Mouse (Mus musculus): ENCODE results near the gene Il5ra. TPM values are rescaled to one million over a fixed set of nuclear protein-coding genes. Genes with fewer than 3 reads are reported as not detected.

Gene Il5ra
- total and polyA plus RNA-seq, 2 experiments from 2014 or later, result 0.04 TPM; not detected in 1

DNA sequence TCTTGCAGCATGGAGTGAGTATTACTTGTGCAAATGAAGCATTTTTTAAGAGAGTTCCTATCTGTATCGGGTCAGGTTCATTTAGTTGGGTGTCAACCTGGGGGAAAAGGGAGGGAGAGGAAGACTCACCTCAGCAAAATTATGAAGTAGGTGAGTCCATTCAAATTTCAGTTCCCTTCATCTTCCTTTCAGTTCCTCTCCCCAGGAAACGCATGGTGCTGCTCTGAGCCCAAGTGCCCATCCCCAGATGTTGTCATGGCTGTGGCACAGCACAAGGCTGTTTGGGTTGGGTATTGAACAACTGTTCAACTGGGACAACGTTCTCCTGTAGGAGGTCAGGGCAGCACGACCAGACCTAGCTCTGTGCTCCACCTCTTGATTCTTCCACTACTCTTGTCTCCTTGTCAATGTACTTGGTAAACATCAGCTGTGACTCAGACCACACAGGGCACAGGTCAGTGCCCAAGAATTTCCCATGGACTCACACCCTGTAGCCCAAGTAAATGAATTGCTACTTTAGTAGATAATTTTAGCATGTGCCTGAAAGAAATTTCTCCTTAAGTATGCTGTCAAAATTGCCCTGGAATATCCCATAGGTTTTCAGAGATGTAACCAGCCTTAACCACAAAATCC, 19.0 kb downstream of the Il5ra start:
- Histone ChIP-seq H3K4me2 (ENCODE audit: low read depth, low read length, poor library complexity, severe bottlenecking) (no peak overlapping the region), H3K27me3 (ENCODE audit: insufficient read depth, low read length) (no peaks in the 10 kb centered on the region), H3K9ac (replicated peaks; ENCODE audit: low read length, poor library complexity, severe bottlenecking) (no peak overlapping the region), H3K27ac (ENCODE audit: low read depth, low read length) (no peak overlapping the region), H3K4me1 (ENCODE audit: insufficient read depth, low read length) (no peaks in the 10 kb centered on the region), H3K9me3 (ENCODE audit: low read length) (no peaks in the 10 kb centered on the region), H3K4me3 (ENCODE audit: low read depth, low read length) (no peak overlapping the region), H3K36me3 (ENCODE audit: insufficient read depth, low read length) (no peaks in the 10 kb centered on the region)
- no peak for DNase-seq (ENCODE audit: low spot score)
- no peak for ATAC-seq (ENCODE audit: low FRiP score)
- 84% methylated on average over 4 of the region's 4 CpGs for WGBS
- TF ChIP-seq CTCF (IDR thresholded peaks at IDR 0.05), result no peak

GRCm38 (mm10) chr6:106727703-106728102, 21.1 kb downstream of the Il5ra start:
- H3K36me3 ChIP-seq (ENCODE audit: insufficient read depth, low read length), result no peaks in the 10 kb centered on the region
- no peak overlapping the region for H3K4me3 ChIP-seq (ENCODE audit: low read depth, low read length)
- H3K27me3 ChIP-seq (ENCODE audit: insufficient read depth, low read length), result no peaks in the 10 kb centered on the region
- 67% methylated on average over 1 of the region's 1 CpGs for WGBS
- TF ChIP-seq CTCF (IDR thresholded peaks at IDR 0.05), result no peak
- H3K4me2 ChIP-seq (ENCODE audit: low read depth, low read length, poor library complexity, severe bottlenecking), result no peak overlapping the region
- DNase-seq (ENCODE audit: low spot score), result no peak
- no peak overlapping the region for H3K27ac ChIP-seq (ENCODE audit: low read depth, low read length)
- no peaks in the 10 kb centered on the region for H3K9me3 ChIP-seq (ENCODE audit: low read length)
- no peak overlapping the region for H3K9ac ChIP-seq (replicated peaks; ENCODE audit: low read length, poor library complexity, severe bottlenecking)
- ATAC-seq (ENCODE audit: low FRiP score), result no peak
- no peaks in the 10 kb centered on the region for H3K4me1 ChIP-seq (ENCODE audit: insufficient read depth, low read length)

GRCm38 (mm10) chr6:106726078-106726477, 22.8 kb downstream of the Il5ra start:
- Histone ChIP-seq H3K27me3 (ENCODE audit: insufficient read depth, low read length) (no peaks in the 10 kb centered on the region), H3K9ac (replicated peaks; ENCODE audit: low read length, poor library complexity, severe bottlenecking) (no peak overlapping the region), H3K36me3 (ENCODE audit: insufficient read depth, low read length) (no peaks in the 10 kb centered on the region), H3K9me3 (ENCODE audit: low read length) (no peaks in the 10 kb centered on the region), H3K4me1 (ENCODE audit: insufficient read depth, low read length) (no peaks in the 10 kb centered on the region), H3K4me3 (ENCODE audit: low read depth, low read length) (no peak overlapping the region), H3K27ac (ENCODE audit: low read depth, low read length) (no peak overlapping the region), H3K4me2 (ENCODE audit: low read depth, low read length, poor library complexity, severe bottlenecking) (no peak overlapping the region)
- WGBS, result 69% methylated on average over 6 of the region's 6 CpGs
- DNase-seq (ENCODE audit: low spot score) (no peak), ATAC-seq (ENCODE audit: low FRiP score) (no peak)
- TF ChIP-seq CTCF (IDR thresholded peaks at IDR 0.05), result no peak

GRCm38 (mm10) chr6:106725642-106726041, 23.2 kb downstream of the Il5ra start:
- H3K36me3 ChIP-seq (ENCODE audit: insufficient read depth, low read length), result no peaks in the 10 kb centered on the region
- no peaks in the 10 kb centered on the region for H3K4me1 ChIP-seq (ENCODE audit: insufficient read depth, low read length)
- no peaks in the 10 kb centered on the region for H3K9me3 ChIP-seq (ENCODE audit: low read length)
- no peak for ATAC-seq (ENCODE audit: low FRiP score)
- no peak overlapping the region for H3K9ac ChIP-seq (replicated peaks; ENCODE audit: low read length, poor library complexity, severe bottlenecking)
- 86% methylated on average over 4 of the region's 4 CpGs for WGBS
- no peak overlapping the region for H3K27ac ChIP-seq (ENCODE audit: low read depth, low read length)
- TF ChIP-seq CTCF (IDR thresholded peaks at IDR 0.05), result no peak
- no peak overlapping the region for H3K4me2 ChIP-seq (ENCODE audit: low read depth, low read length, poor library complexity, severe bottlenecking)
- no peaks in the 10 kb centered on the region for H3K27me3 ChIP-seq (ENCODE audit: insufficient read depth, low read length)
- H3K4me3 ChIP-seq (ENCODE audit: low read depth, low read length), result no peak overlapping the region
- no peak for DNase-seq (ENCODE audit: low spot score)

GRCm38 (mm10) chr6:106705506-106706035, 43.3 kb downstream of the Il5ra start:
- H3K27me3 ChIP-seq (ENCODE audit: insufficient read depth, low read length), result no peaks in the 10 kb centered on the region
- no peaks in the 10 kb centered on the region for H3K9me3 ChIP-seq (ENCODE audit: low read length)
- H3K9ac ChIP-seq (replicated peaks; ENCODE audit: low read length, poor library complexity, severe bottlenecking), result no peak overlapping the region
- no peaks in the 10 kb centered on the region for H3K36me3 ChIP-seq (ENCODE audit: insufficient read depth, low read length)
- ATAC-seq (ENCODE audit: low FRiP score) (no peak), DNase-seq (ENCODE audit: low spot score) (no peak)
- no peak overlapping the region for H3K27ac ChIP-seq (ENCODE audit: low read depth, low read length)
- 63% methylated on average over 3 of the region's 3 CpGs for WGBS
- TF ChIP-seq CTCF (IDR thresholded peaks at IDR 0.05), result no peak
- H3K4me1 ChIP-seq (ENCODE audit: insufficient read depth, low read length), result no peaks in the 10 kb centered on the region
- no peak overlapping the region for H3K4me2 ChIP-seq (ENCODE audit: low read depth, low read length, poor library complexity, severe bottlenecking)
- H3K4me3 ChIP-seq (ENCODE audit: low read depth, low read length), result no peak overlapping the region

DNA sequence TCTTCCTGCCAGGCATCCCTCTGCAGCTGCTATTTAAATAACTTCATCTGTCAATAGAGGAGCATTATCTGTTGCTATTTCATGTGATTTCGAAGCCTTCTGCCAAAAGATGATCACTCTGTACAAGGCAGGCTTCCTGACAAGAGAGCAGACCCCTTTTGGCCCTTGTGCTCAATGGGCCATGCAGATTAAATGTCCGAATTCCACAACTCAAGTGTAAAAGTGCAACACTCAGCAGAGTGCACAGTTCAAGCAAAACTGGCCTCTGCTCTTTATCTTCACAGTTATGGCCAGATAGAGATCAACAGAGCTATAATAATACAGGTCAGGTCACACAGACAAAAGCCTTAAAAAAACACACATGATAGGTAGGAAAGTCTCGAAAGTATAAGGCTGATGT, 46.9 kb downstream of the Il5ra start:
- Histone ChIP-seq H3K36me3 (ENCODE audit: insufficient read depth, low read length) (no peaks in the 10 kb centered on the region), H3K27ac (ENCODE audit: low read depth, low read length) (no peak overlapping the region), H3K27me3 (ENCODE audit: insufficient read depth, low read length) (no peaks in the 10 kb centered on the region), H3K4me1 (ENCODE audit: insufficient read depth, low read length) (no peaks in the 10 kb centered on the region), H3K4me2 (ENCODE audit: low read depth, low read length, poor library complexity, severe bottlenecking) (no peak overlapping the region), H3K9me3 (ENCODE audit: low read length) (no peaks in the 10 kb centered on the region), H3K9ac (replicated peaks; ENCODE audit: low read length, poor library complexity, severe bottlenecking) (no peak overlapping the region), H3K4me3 (ENCODE audit: low read depth, low read length) (no peak overlapping the region)
- DNase-seq (ENCODE audit: low spot score) (no peak), ATAC-seq (ENCODE audit: low FRiP score) (no peak)
- 62% methylated on average over 3 of the region's 3 CpGs for WGBS
- TF ChIP-seq CTCF (IDR thresholded peaks at IDR 0.05), result no peak
